Mouse (Mus musculus) midbrain, postnatal 0 days (tissue): Measurements from ENCODE around the gene Trpc1. TPM values are rescaled to one million over a fixed set of nuclear protein-coding genes. Genes with fewer than 3 reads are reported as not detected.
A peak's percentile ranks its signal among the peaks of the same experiment; 100 is the strongest.

Experiments
- ATAC-seq: fragments of 200-750 bp; cut with Nextera tagmentation; 2 replicates; pipeline ENCODE4 v1.8.0; 2017; ENCODE audit warnings: moderate number of reproducible peaks, mild to moderate bottlenecking, moderate TSS enrichment, moderate library complexity; ENCODE audit not compliant: low FRiP score
- DNase-seq: peaks from one replicate; pipeline ENCODE4 v3.0.0-alpha.2; 2015; ENCODE audit warnings: low spot score
- H3K27ac ChIP-seq: fragments of 300-500 bp; sonication (generic); 2 replicates; pipeline ENCODE4 v1.5.1; 2014; ENCODE audit warnings: low read depth, mild to moderate bottlenecking, low read length, mixed read lengths
- H3K27me3 ChIP-seq: fragments of 300-500 bp; sonication (generic); 2 replicates; pipeline ENCODE4 v1.6.1; 2014; ENCODE audit warnings: low read length, control low read depth, mixed read lengths; ENCODE audit not compliant: insufficient read depth
- H3K36me3 ChIP-seq: fragments of 300-500 bp; sonication (generic); 2 replicates; pipeline ENCODE4 v1.6.1; 2014; ENCODE audit warnings: low read length, control low read depth, mixed read lengths; ENCODE audit not compliant: insufficient read depth
- H3K4me1 ChIP-seq: fragments of 300-500 bp; sonication (generic); 2 replicates; pipeline ENCODE4 v1.6.1; 2014; ENCODE audit warnings: mild to moderate bottlenecking, control low read depth, antibody characterized with exemption, low read length, mixed read lengths; ENCODE audit not compliant: insufficient read depth
- H3K4me2 ChIP-seq: fragments of 300-500 bp; sonication (generic); 2 replicates; pipeline ENCODE4 v1.6.1; 2014; ENCODE audit warnings: low read depth, mild to moderate bottlenecking, low read length, mixed read lengths; ENCODE audit not compliant: poor library complexity, severe bottlenecking
- H3K4me3 ChIP-seq: fragments of 300-500 bp; sonication (generic); 2 replicates; pipeline ENCODE4 v1.5.1; 2014; ENCODE audit warnings: low read depth, mild to moderate bottlenecking, low read length, moderate library complexity
- H3K9ac ChIP-seq: fragments of 300-500 bp; sonication (generic); replicated peaks from 2 replicates; pipeline ENCODE4 v1.6.1; 2014; ENCODE audit warnings: mild to moderate bottlenecking, low read length, moderate library complexity, mixed read lengths; ENCODE audit not compliant: poor library complexity, severe bottlenecking
- H3K9me3 ChIP-seq: fragments of 300-500 bp; sonication (generic); 2 replicates; pipeline ENCODE4 v1.6.1; 2016; ENCODE audit warnings: low read length, control low read depth
- CTCF ChIP-seq: IDR thresholded peaks from 2 replicates; pipeline ENCODE4 v1.5.1; 2016; ENCODE audit warnings: antibody characterized with exemption, mild to moderate bottlenecking
- WGBS: fragments of 180-500 bp; shearing (Covaris S2); extraction: QIAGEN DNeasy Blood & Tissue Kit; methylation state at CpG from one replicate; pipeline ENCODE4 v1.1.7; 2014; 5-methylcytosine and 5-hydroxymethylcytosine counted together
- polyA plus RNA-seq: library from polyadenylated mRNA; unstranded; fragments of >200 nt; fragmentation: Nextera tagmentation; extraction: Ambion mirVana; gene quantifications from 2 replicates; pipeline ENCODE4 v1.2.1, GENCODE M21; 2015
- total RNA-seq: library from RNA; depleted of rRNA; stranded (reverse); fragments of >200 nt; gene quantifications from 2 replicates; pipeline ENCODE4 v1.2.3, GENCODE M21; 2014

Trpc1 gene
- total and polyA plus RNA-seq, 2 experiments from 2014 or later = 7.1 to 22.3 TPM

DNA sequence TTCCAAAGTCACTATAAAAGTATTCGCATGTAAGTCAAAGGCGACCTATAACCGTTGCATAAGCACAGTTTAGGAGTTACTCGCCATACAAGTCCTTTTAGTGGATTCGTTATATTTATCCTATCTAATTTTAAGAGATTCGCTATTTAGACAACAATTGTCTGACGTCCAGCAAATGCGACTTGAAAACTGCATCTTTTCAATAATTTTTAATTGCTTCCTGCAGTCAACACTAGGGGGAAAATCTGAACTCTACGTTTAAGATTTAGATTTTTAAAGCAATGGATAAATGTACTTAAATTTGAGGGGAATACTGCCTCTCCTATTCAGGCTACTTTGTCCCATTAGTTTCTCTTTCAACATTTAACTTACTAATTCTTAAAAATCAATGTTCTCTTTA is 571 bp upstream of the Trpc1 start:
- TF ChIP-seq CTCF = peak; percentile 53
- Histone ChIP-seq H3K4me1 (no peaks in the 10 kb centered on the region), H3K9me3 (no peaks in the 10 kb centered on the region), H3K27me3 (no peaks in the 10 kb centered on the region), H3K4me3 (peak overlapping the region; percentile 99), H3K9ac (peak overlapping the region; percentile 97; the same call in 1 of the 2 replicates), H3K4me2 (peak overlapping the region; percentile 88), H3K36me3 (no peaks in the 10 kb centered on the region), H3K27ac (no peak overlapping the region)
- DNase-seq (peak; percentile 23), ATAC-seq (no peak)
- WGBS = 33% methylated on average over 9 of the region's 9 CpGs

DNA sequence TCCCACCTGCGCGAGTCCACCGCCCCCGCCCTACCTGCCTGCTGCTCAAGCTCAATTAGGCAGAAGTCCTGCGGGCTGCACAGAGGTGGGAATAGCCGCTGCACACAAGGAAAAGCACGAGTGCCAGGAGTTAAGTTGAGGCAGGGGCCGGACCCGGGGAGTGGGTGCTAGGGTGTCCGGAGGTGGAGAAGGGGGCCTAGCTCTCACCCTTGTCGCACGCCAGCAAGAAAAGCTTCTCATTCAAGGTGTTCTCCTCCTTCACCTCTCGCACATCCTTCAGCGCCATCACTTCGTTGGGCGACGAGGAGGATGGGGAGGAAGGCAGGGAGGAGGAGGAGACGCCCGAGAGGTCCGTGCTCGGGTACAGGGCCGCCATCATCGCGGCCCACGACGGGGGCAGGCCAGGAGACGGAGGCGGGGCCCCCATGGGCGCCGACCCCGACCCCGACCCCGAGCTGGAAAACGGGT is 680 bp downstream of the Trpc1 start:
- DNase-seq = no peak
- Histone ChIP-seq H3K27ac (peak overlapping the region; percentile 55; the same call in 1 of the 2 replicates), H3K27me3 (no peaks in the 10 kb centered on the region), H3K36me3 (no peaks in the 10 kb centered on the region), H3K9ac (peak overlapping the region; percentile 97), H3K9me3 (no peaks in the 10 kb centered on the region), H3K4me3 (peak overlapping the region; percentile 99), H3K4me2 (peak overlapping the region; percentile 88), H3K4me1 (no peaks in the 10 kb centered on the region)
- 1% methylated on average over 27 of the region's 34 CpGs for WGBS
- no peak for TF ChIP-seq CTCF
- peak; percentile 80 for ATAC-seq

DNA sequence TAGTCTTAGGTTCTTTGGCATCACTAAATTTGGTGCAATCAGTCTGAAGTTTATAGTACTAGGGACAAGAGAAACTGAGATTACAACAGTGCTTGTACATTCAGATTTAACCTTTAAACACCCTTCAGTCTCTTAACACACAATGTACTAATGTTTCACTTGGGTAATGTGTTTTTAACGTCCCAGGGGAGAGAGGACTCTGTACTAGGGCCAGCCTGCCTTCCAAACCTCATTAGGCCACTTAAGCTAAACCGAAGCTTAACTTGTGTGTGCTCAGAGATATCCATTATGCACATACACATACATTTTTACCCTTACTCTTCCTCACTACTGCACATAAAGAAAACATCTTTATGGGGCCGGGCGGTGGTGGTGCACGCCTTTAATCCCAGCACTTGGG is 2.9 kb downstream of the Trpc1 start:
- no peak overlapping the region for H3K4me3 ChIP-seq
- ATAC-seq (no peak), DNase-seq (no peak)
- no peak overlapping the region for H3K27ac ChIP-seq
- no peaks in the 10 kb centered on the region for H3K27me3 ChIP-seq
- H3K4me2 ChIP-seq = no peak overlapping the region
- TF ChIP-seq CTCF = no peak
- H3K36me3 ChIP-seq = no peaks in the 10 kb centered on the region
- WGBS = 95% methylated on average over 5 of the region's 5 CpGs
- H3K9me3 ChIP-seq = no peaks in the 10 kb centered on the region
- H3K9ac ChIP-seq = no peak overlapping the region
- no peaks in the 10 kb centered on the region for H3K4me1 ChIP-seq

DNA sequence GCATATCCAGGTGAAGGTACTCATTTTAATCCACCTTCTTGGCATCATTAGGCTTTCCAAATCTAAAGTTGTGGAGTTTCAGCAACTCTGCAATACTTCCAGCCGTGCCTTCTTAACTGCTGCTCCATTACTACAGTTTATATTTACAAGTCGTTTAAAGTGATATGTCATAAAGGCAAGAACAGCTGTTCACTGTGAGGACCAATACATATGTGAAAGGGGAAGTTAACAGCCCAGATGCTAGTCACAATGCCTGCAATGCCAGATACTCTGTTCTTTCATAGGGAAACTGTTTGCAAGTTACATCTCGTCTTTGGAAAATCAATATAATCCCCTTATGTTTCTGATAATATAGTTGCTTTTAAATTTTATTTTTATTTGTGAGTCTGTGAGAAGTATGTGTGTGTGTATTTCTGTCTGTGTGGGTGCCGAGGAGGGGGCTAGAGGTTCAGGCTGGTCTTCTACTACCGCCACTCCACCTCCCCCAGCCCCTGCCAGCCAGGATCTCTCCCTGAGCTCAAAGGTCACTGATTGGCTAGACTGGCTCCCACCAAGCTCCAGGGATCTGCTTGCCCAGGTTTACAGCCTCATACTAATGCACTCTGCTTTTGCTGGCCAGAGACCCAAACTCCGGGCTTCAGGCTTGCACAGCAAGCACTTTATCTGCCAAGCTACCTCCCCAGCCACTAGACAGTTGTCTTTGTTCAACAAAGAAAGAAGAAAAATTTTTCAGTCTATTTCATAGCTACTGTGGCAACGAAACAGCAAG is 5.1 kb downstream of the Trpc1 start:
- Histone ChIP-seq H3K4me2 (no peak overlapping the region), H3K36me3 (no peaks in the 10 kb centered on the region), H3K27me3 (no peaks in the 10 kb centered on the region), H3K9ac (no peak overlapping the region), H3K27ac (no peak overlapping the region), H3K4me1 (no peaks in the 10 kb centered on the region), H3K9me3 (no peaks in the 10 kb centered on the region), H3K4me3 (no peak overlapping the region)
- ATAC-seq = no peak
- no peak for TF ChIP-seq CTCF
- 73% methylated on average over 7 of the region's 7 CpGs for WGBS
- peak; percentile 26 for DNase-seq

DNA sequence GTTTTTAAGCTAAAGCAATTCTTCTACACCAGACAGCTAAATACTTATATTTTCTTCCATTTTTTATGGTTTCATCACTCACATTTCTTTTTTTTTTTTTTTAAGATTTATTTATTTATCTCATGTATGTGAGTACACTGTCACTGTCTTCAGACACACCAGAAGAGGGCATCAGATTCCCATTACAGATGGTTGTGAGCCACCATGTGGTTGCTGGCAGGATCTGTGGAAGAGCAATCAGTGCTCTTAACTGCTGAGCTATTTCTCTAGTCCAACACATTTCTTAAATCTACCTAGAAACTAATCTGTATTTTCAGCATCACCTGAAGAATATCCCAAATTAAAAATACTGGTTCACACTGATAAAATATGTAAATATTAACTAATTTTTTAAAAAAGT is 13.9 kb downstream of the Trpc1 start:
- Histone ChIP-seq H3K9me3 (no peaks in the 10 kb centered on the region), H3K27ac (no peak overlapping the region), H3K4me3 (no peak overlapping the region), H3K36me3 (peaks cover 4% of the 10 kb centered on the region; the same call in 1 of the 2 replicates), H3K27me3 (no peaks in the 10 kb centered on the region), H3K4me1 (no peaks in the 10 kb centered on the region), H3K4me2 (no peak overlapping the region), H3K9ac (no peak overlapping the region)
- peak; percentile 59 for TF ChIP-seq CTCF
- no peak for ATAC-seq
- no peak for DNase-seq

DNA sequence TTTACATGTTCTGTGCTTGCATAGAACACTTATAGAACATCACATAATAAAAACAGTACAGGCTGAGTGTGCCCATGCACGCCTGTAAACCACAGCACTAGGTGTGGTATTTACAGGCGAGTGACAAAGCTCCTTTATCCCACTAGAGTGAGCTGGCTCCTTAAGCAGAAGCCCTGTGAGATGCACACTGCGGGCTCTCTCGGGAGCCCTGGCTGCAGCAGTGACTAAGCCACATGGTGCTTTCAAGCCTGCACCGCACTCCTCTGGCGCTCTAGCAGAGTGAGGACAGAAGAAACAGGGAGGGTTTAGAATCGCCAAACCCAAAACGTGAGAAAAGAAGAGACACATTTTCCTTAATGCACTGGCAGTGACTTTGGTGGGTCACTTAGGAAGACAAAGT is 37.6 kb downstream of the Trpc1 start:
- ATAC-seq (no peak), DNase-seq (peak; percentile 15)
- no peaks in the 10 kb centered on the region for H3K9me3 ChIP-seq
- TF ChIP-seq CTCF = no peak
- peaks cover 19% of the 10 kb centered on the region for H3K36me3 ChIP-seq
- H3K4me2 ChIP-seq = no peak overlapping the region
- H3K4me3 ChIP-seq = no peak overlapping the region
- no peaks in the 10 kb centered on the region for H3K27me3 ChIP-seq
- no peak overlapping the region for H3K27ac ChIP-seq
- 30% methylated on average over 8 of the region's 8 CpGs for WGBS
- no peak overlapping the region for H3K9ac ChIP-seq
- H3K4me1 ChIP-seq = no peaks in the 10 kb centered on the region
